Mouse (Mus musculus) liver, embryonic 15.5 days (tissue): ENCODE data around the gene Hoxb6. TPM values are rescaled to one million over a fixed set of nuclear protein-coding genes. Genes with fewer than 3 reads are reported as not detected.

ENCODE experiments used
- ATAC-seq: fragments of 200-750 bp; cut with Nextera tagmentation; 2 replicates; pipeline ENCODE4 v1.8.0; 2017; ENCODE audit warnings: moderate number of reproducible peaks, mild to moderate bottlenecking, moderate library complexity; ENCODE audit not compliant: insufficient read depth
- H3K27ac ChIP-seq: fragments of 300-500 bp; sonication (generic); replicated peaks from 2 replicates; pipeline ENCODE4 v1.5.1; 2015; ENCODE audit warnings: mild to moderate bottlenecking, inconsistent platforms
- H3K27me3 ChIP-seq: fragments of 300-500 bp; sonication (generic); 2 replicates; pipeline ENCODE4 v1.6.1; 2015; ENCODE audit warnings: mild to moderate bottlenecking, inconsistent platforms
- H3K36me3 ChIP-seq: fragments of 300-500 bp; sonication (generic); replicated peaks from 2 replicates; pipeline ENCODE4 v1.6.1; 2015; ENCODE audit warnings: moderate library complexity, mild to moderate bottlenecking, inconsistent platforms
- H3K4me1 ChIP-seq: fragments of 300-500 bp; sonication (generic); replicated peaks from 2 replicates; pipeline ENCODE4 v1.6.1; 2015; ENCODE audit warnings: inconsistent platforms
- H3K4me2 ChIP-seq: fragments of 300-500 bp; sonication (generic); 2 replicates; pipeline ENCODE4 v1.6.1; 2015; ENCODE audit warnings: moderate library complexity, mild to moderate bottlenecking, inconsistent platforms
- H3K4me3 ChIP-seq: fragments of 300-500 bp; sonication (generic); replicated peaks from 2 replicates; pipeline ENCODE4 v1.5.1; 2015; ENCODE audit warnings: mild to moderate bottlenecking, inconsistent platforms
- H3K9ac ChIP-seq: fragments of 300-500 bp; sonication (generic); 2 replicates; pipeline ENCODE4 v1.6.1; 2015; ENCODE audit warnings: moderate library complexity, mild to moderate bottlenecking, inconsistent platforms
- H3K9me3 ChIP-seq: fragments of 300-500 bp; sonication (generic); replicated peaks from 2 replicates; pipeline ENCODE4 v1.6.1; 2016; ENCODE audit warnings: inconsistent platforms
- WGBS: fragments of 180-500 bp; shearing (Covaris S2); methylation state at CpG from one replicate; pipeline ENCODE4 v1.1.7; 2015; ENCODE audit warnings: mixed read lengths; ENCODE audit not compliant: insufficient replicate concordance; 5-methylcytosine and 5-hydroxymethylcytosine counted together
- polyA plus RNA-seq: library from polyadenylated mRNA; unstranded; fragments of >200 nt; fragmentation: Nextera tagmentation; extraction: Ambion mirVana; gene quantifications from 2 replicates; pipeline ENCODE4 v1.2.1, GENCODE M21; 2015

Hoxb6 gene
- polyA plus RNA-seq, 1 experiment from 2014 or later, result 0.06 TPM

- H3K27ac ChIP-seq, result no peak overlapping the region
- no peak overlapping the region for H3K9ac ChIP-seq
- H3K36me3 ChIP-seq, result no peaks in the 10 kb centered on the region
- ATAC-seq, result no peak
- no peaks in the 10 kb centered on the region for H3K9me3 ChIP-seq
- H3K4me2 ChIP-seq, result no peak overlapping the region
- H3K27me3 ChIP-seq, result peaks cover 99% of the 10 kb centered on the region
- no peaks in the 10 kb centered on the region for H3K4me1 ChIP-seq
- H3K4me3 ChIP-seq, result no peak overlapping the region
- 6% methylated on average over 23 of the region's 23 CpGs for WGBS
These were observed 31.8 kb upstream of the Hoxb6 start for GRCm38 (mm10) chr11:96260310-96260970.

DNA sequence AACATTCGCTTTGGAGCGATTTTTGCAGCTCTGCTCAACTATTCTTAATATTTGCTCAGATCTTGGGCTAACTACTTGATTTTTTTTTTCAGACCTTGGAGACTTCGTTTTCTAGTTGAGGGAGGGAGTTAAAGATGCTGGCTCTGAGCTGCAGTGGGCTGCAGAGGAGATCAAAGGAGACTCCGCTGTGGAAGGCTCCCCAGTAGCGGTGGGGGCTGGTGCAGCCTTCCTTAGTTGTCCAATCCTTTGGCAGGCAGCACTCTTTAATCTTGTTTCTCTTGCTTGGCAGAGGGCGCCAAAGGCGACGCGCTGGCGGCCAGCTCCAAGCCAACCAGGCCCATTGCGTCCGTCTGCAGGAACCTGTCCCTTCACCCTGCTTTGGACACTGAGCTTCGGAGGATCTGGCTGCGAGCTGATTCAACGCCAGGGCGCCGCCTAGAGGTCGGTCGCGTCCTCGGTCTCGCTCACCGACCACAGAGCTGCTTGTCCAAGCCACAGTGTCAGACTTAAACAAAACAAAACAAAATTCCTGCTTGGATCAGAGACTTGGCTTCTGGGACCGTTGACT lies 30.9 kb upstream of the Hoxb6 start:
- H3K27me3 ChIP-seq, result peaks cover 99% of the 10 kb centered on the region
- H3K9me3 ChIP-seq, result no peaks in the 10 kb centered on the region
- no peak overlapping the region for H3K27ac ChIP-seq
- H3K36me3 ChIP-seq, result no peaks in the 10 kb centered on the region
- H3K4me3 ChIP-seq, result no peak overlapping the region
- H3K4me2 ChIP-seq, result no peak overlapping the region
- no peaks in the 10 kb centered on the region for H3K4me1 ChIP-seq
- 4% methylated on average over 24 of the region's 24 CpGs for WGBS
- ATAC-seq, result no peak
- H3K9ac ChIP-seq, result no peak overlapping the region

DNA sequence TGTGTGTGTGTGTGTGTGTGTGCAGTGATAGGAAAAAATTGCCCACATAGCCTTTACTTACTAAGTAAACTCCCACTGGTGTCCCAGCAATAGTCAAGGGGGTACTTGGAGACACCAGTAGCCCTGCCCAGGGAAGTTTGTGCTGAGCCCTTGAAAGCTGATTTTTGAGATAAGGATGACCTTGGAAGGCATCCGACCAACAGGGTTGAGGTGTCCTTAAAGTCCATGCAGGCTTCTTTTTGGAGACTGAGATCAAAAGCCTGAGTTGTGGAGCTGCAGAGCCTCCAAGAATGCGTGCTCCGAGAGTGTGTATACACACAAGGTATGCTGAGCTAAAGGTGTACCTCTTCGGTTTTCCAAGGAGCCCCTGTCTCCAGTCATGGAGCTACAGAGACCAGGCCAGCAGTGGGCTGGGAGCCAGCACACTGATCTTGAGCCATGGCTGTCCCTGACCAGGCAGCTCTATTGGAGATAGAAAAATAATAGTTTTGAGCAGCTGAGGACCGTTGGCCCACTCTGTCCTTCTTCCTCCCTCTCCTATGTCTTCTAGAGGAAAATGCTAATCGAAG lies 29.9 kb upstream of the Hoxb6 start:
- H3K36me3 ChIP-seq, result no peaks in the 10 kb centered on the region
- no peaks in the 10 kb centered on the region for H3K9me3 ChIP-seq
- H3K9ac ChIP-seq, result no peak overlapping the region
- H3K27ac ChIP-seq, result no peak overlapping the region
- H3K4me2 ChIP-seq, result no peak overlapping the region
- ATAC-seq, result no peak
- peaks cover 99% of the 10 kb centered on the region for H3K27me3 ChIP-seq
- H3K4me1 ChIP-seq, result no peaks in the 10 kb centered on the region
- WGBS, result 18% methylated on average over 6 of the region's 6 CpGs
- H3K4me3 ChIP-seq, result no peak overlapping the region

GRCm38 (mm10) chr11:96263636-96264389 lies 28.5 kb upstream of the Hoxb6 start:
- no peaks in the 10 kb centered on the region for H3K9me3 ChIP-seq
- no peak for ATAC-seq
- peaks cover 97% of the 10 kb centered on the region for H3K27me3 ChIP-seq
- no peak overlapping the region for H3K4me3 ChIP-seq
- H3K27ac ChIP-seq, result no peak overlapping the region
- H3K36me3 ChIP-seq, result no peaks in the 10 kb centered on the region
- no peak overlapping the region for H3K9ac ChIP-seq
- no peaks in the 10 kb centered on the region for H3K4me1 ChIP-seq
- H3K4me2 ChIP-seq, result no peak overlapping the region
- 6% methylated on average over 33 of the region's 33 CpGs for WGBS

DNA sequence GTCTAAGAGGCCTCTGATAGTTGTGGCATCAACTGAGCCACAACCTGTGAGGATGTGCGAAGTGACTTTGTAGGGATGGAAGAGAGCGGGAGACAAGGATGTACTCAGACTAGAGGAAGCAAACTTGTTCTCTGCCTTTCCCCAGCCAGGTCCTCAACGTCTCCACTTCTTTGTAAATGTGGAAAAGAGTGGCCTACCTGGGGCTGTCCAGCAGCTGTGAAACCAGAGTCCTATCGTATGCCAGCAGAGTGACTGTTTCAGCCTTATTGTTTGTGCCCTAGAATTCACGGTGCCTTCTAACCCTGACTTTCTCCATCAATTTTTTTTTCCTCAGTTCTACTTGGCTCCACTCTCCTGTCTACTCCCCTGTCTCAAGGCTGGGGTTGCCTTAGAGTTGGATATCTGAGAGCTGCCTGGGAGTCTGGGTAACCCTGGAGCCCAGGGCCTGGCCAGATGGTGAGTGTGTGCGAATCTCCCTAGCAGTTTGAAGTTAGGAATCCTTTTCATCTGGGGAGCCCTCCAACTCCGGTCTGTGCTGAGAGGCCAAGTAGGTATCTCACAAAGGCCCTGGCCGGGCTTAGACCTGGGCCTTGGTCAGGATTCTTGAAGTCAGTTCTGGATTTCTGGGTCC lies 27.8 kb upstream of the Hoxb6 start:
- ATAC-seq, result no peak
- H3K27ac ChIP-seq, result no peak overlapping the region
- peaks cover 97% of the 10 kb centered on the region for H3K27me3 ChIP-seq
- H3K4me1 ChIP-seq, result no peaks in the 10 kb centered on the region
- H3K9ac ChIP-seq, result no peak overlapping the region
- no peaks in the 10 kb centered on the region for H3K9me3 ChIP-seq
- WGBS, result 33% methylated on average over 8 of the region's 8 CpGs
- H3K36me3 ChIP-seq, result no peaks in the 10 kb centered on the region
- no peak overlapping the region for H3K4me3 ChIP-seq
- H3K4me2 ChIP-seq, result no peak overlapping the region

DNA sequence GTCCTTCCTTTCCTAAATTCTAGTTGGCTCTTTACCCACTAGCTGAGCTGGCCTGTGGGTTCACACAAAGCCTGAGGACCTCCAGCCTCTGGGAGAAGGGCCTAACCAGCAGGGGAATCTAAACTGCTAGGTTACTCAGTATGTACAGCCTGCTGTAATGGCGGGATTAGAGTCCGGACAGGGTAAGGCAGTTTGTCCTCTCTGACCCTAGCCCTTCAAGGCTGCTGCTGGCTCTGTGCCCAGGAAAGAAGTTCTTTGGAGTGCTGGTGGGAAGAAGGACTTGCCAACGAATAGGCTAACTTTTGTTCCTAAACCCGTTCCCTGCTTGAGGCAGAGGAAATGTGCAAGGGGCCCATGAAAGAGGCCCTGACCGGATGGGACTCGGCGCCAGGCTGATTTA lies 26.3 kb upstream of the Hoxb6 start:
- no peaks in the 10 kb centered on the region for H3K9me3 ChIP-seq
- H3K27me3 ChIP-seq, result peaks cover 98% of the 10 kb centered on the region
- WGBS, result 13% methylated on average over 7 of the region's 7 CpGs
- no peak overlapping the region for H3K9ac ChIP-seq
- no peak overlapping the region for H3K4me2 ChIP-seq
- no peak overlapping the region for H3K27ac ChIP-seq
- H3K36me3 ChIP-seq, result no peaks in the 10 kb centered on the region
- H3K4me3 ChIP-seq, result no peak overlapping the region
- no peaks in the 10 kb centered on the region for H3K4me1 ChIP-seq
- ATAC-seq, result no peak

- Histone ChIP-seq H3K4me2 (no peak overlapping the region), H3K9ac (no peak overlapping the region), H3K4me3 (no peak overlapping the region), H3K27ac (no peak overlapping the region), H3K36me3 (no peaks in the 10 kb centered on the region), H3K9me3 (no peaks in the 10 kb centered on the region), H3K27me3 (peaks cover 98% of the 10 kb centered on the region), H3K4me1 (no peaks in the 10 kb centered on the region)
- ATAC-seq, result no peak
- WGBS, result 33% methylated on average over 7 of the region's 7 CpGs
These were observed 25.0 kb upstream of the Hoxb6 start for GRCm38 (mm10) chr11:96267021-96267920.

DNA sequence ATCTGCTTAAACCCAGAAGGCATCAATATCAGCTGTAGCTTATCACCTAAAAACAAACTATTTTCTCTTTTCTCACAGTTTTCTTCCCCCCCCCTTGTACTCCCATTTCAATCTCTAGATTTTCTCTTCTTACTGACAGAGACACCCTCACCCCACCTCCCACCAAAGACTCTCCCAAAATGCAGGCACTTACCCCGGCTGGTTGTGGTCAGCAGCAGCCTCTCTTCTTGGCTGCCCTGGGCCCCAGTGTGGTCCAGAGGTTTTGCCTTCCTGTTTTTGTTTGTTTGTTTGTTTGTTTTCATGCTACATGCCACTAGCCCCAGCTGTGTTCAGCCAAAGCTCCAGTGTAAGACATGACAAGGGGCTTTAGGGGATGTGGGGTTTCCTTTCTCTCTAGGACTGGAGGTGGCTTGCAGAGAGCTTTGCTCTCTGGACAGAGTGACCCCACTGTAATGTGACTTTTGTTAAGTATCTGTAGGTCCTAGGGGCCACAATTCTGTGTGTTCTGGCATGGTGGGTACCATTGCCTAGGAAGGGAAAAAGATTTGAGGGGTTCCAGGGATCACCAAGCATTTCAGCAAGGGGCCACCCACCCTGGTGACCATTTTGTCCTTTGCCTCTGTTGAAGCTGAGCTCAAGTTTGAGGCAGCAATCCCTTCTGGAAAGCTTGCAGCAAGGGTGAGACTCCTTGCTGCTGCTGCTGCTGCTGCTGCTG lies 24.1 kb upstream of the Hoxb6 start:
- Histone ChIP-seq H3K27me3 (peaks cover 98% of the 10 kb centered on the region), H3K27ac (no peak overlapping the region), H3K4me1 (no peaks in the 10 kb centered on the region), H3K9ac (no peak overlapping the region), H3K9me3 (no peaks in the 10 kb centered on the region), H3K4me3 (no peak overlapping the region), H3K36me3 (no peaks in the 10 kb centered on the region), H3K4me2 (no peak overlapping the region)
- ATAC-seq, result no peak
- WGBS, result 26% methylated on average over 1 of the region's 1 CpGs

DNA sequence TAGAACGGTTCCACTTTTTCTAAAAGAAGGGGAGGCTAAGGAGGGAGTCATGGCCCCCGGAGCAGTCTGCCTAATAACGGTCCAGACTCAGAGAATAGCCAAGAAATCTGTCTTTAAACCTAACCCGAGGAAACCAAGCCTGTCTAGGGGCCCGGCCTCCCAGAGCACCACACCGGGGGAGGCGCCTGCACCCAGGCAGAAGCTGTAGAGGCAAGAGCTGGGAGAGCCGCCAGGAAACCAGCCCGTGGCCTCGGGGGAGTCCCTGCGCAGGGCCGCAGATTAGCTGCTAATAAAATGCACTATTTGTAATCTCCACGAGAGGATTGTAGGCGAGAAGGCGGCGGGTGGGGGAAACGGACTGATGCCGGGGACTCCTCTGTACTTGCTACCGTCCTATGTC lies 22.4 kb upstream of the Hoxb6 start:
- Histone ChIP-seq H3K4me3 (no peak overlapping the region), H3K36me3 (no peaks in the 10 kb centered on the region), H3K9me3 (no peaks in the 10 kb centered on the region), H3K27ac (no peak overlapping the region), H3K4me1 (no peaks in the 10 kb centered on the region), H3K27me3 (peaks cover 98% of the 10 kb centered on the region), H3K9ac (no peak overlapping the region), H3K4me2 (no peak overlapping the region)
- no peak for ATAC-seq
- 4% methylated on average over 19 of the region's 19 CpGs for WGBS

DNA sequence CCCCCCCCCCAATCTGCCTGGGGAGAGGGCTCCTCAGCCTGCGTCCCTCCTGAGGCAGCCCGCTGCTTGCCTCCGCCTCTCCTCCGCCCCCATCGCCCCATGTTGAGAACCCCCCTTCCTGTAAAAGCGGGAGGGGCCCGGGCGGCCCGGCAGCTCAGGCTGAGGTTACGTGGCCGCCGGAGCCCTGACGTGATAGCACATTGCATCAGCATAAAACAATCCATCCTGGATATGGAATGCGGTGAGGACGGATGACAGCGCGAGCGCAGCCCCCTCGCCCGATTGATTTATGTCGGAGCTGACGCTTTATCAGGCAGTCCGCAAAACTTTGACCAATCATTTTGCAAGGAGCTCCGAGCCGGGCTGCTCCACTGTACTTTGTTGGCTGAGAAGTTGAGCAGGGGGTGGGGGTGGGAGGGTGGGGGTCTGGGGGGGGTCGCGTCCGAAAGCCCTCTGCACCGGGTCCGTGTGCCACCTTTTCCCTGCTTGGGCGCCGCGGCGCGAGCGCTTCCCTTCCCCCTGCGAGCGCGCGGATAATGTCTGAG lies 21.2 kb upstream of the Hoxb6 start, which contains the start of gene Hoxb9:
Hoxb9 (plus strand) TSS at position 462 of the 545 bp plus-strand sequence.
- Histone ChIP-seq H3K36me3 (no peaks in the 10 kb centered on the region), H3K27ac (no peak within 1 kb of the TSS), H3K4me2 (peak within 1 kb of the TSS; percentile 25; the same call in 1 of the 2 replicates), H3K27me3 (peaks cover 98% of the 10 kb centered on the region), H3K9me3 (no peaks in the 10 kb centered on the region), H3K9ac (no peak within 1 kb of the TSS), H3K4me3 (no peak within 1 kb of the TSS), H3K4me1 (no peaks in the 10 kb centered on the region)
- no peak for ATAC-seq
- WGBS, result 2% methylated on average over 40 of the region's 40 CpGs
